10 mouse cellular contexts compared by ENCODE assay signal in genomic region chr1:54837721-54838485, GRCm38 (mm10).
DNase-seq lines count a peak whose midpoint lies in the region; ATAC-seq and TF ChIP-seq lines count a peak whose summit lies in the region.
"Had no signal": no experiment of that assay in that cellular context is flagged by ENCODE, and none has a peak within 500 bp of the region (broad histone marks: within the 10 kb centered on the region; RNA-seq: fewer than 3 reads in every experiment).

No protein-coding gene starts in this region.

- no peaks in the 10 kb centered on the region for H3K9me3 ChIP-seq in heart, embryonic 13.5 days
- H3K9me3 ChIP-seq: megakaryocyte, embryonic 14.5 days had no signal

- ATAC-seq in heart, embryonic 13.5 days (ENCODE audit: extremely low read depth, insufficient number of reproducible peaks, low FRiP score, low TSS enrichment), result no peak; the same call in 1 of the 2 replicates
- no peak for ATAC-seq in cerebellum, adult (ENCODE audit: insufficient number of reproducible peaks, low FRiP score, low TSS enrichment)

- peak overlapping the region; percentile 74 for H3K27ac ChIP-seq in gastrocnemius, adult 2 months
- peak overlapping the region; percentile 23; the same call in 1 of the 2 replicates for H3K27ac ChIP-seq in bone marrow, adult 2 months (ENCODE audit: control insufficient read depth, insufficient read depth, low read depth, low read length, poor library complexity)
- peak overlapping the region; percentile 33; the same call in 1 of the 2 replicates for H3K27ac ChIP-seq in heart, embryonic 13.5 days (replicated peaks)

- no peaks in the 10 kb centered on the region for H3K27me3 ChIP-seq in heart, embryonic 13.5 days (replicated peaks)

- peak overlapping the region; percentile 19; the same call in 1 of the 2 replicates for H3K4me2 ChIP-seq in heart, embryonic 13.5 days

- H3K36me3 ChIP-seq in heart, embryonic 13.5 days, result no peaks in the 10 kb centered on the region

- intact Hi-C loops in gastrocnemius, adult 2 months (cut with DNase I), result no loop called here

- 36% methylated on average over 17 of the region's 17 CpGs for WGBS in bone marrow, adult 2 months
- 54% methylated on average over 17 of the region's 17 CpGs for WGBS in heart, embryonic 13.5 days

- TF ChIP-seq CTCF in gastrocnemius, adult 2 months (IDR thresholded peaks at IDR 0.05), result no peak
- TF ChIP-seq CTCF in bone marrow, adult 2 months (IDR thresholded peaks at IDR 0.05; ENCODE audit: control insufficient read depth, insufficient read depth, low read length), result no peak

- DNase-seq in gastrocnemius, adult 2 months, result peak; percentile 32
- DNase-seq in gastrocnemius, postnatal 10 days, result no peak
- DNase-seq in lung, postnatal 36 days, result peak; percentile 84
- DNase-seq in layer of hippocampus, adult 9-11 months, result no peak
- DNase-seq in left cerebral cortex, adult 11 months (ENCODE audit: low spot score), result no peak
- DNase-seq: kidney, postnatal 4 days had no signal

- H3K4me1 ChIP-seq in bone marrow, adult 2 months (ENCODE audit: control insufficient read depth, insufficient read depth, low read length), result peaks cover 7% of the 10 kb centered on the region
- H3K4me1 ChIP-seq in heart, embryonic 13.5 days, result peaks cover 38% of the 10 kb centered on the region

- H3K9ac ChIP-seq in heart, embryonic 13.5 days, result no peak overlapping the region

- no peak for TF ChIP-seq POLR2A in bone marrow, adult 2 months (IDR thresholded peaks at IDR 0.05; ENCODE audit: borderline replicate concordance, control insufficient read depth, low read depth, low read length)

- H3K4me3 ChIP-seq in gastrocnemius, adult 2 months, result peak overlapping the region; percentile 56
- H3K4me3 ChIP-seq in bone marrow, adult 2 months (replicated peaks; ENCODE audit: control insufficient read depth, low read depth, low read length), result no peak overlapping the region
- H3K4me3 ChIP-seq in heart, embryonic 13.5 days, result no peak overlapping the region
- H3K4me3 ChIP-seq: megakaryocyte, embryonic 14.5 days had no signal

Comparison
In these comparisons a context has a peak if more than half of its experiments do, and no peak if none do; other contexts are left out.
1. DNase-seq: peak in gastrocnemius, adult 2 months (single experiment) and lung, postnatal 36 days (single experiment); none in gastrocnemius, postnatal 10 days (single experiment), layer of hippocampus, adult 9-11 months (single experiment) and left cerebral cortex, adult 11 months (single experiment).
2. H3K27ac ChIP-seq: peak in every context shown above with its lines; median percentile 74 in gastrocnemius, adult 2 months; 33 in heart, embryonic 13.5 days; 23 in bone marrow, adult 2 months.